Comparison of ENCODE assay signal across 8 mouse cellular contexts in the genomic region with DNA sequence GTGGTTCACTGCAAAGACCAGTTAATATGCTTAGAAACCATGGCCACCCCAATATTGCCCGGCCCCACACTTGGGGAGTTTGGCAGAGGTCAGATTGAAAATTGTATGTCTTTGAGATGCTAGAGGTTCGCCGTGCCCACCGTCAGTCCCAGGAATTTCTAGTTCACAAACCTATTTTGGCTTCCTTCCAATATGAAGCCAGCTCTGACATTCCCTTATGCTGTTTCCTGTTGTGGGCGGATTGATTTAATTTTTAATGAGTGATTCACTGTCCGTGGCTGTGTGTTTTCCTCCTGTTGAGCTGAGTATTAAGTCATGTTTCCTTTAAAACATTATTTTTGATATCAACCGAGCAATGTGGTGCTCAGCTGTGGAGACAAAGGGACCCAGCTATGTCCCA.
DNase-seq lines count a peak whose midpoint lies in the region; ATAC-seq and TF ChIP-seq lines count a peak whose summit lies in the region.
"Had no signal": no experiment of that assay in that cellular context is flagged by ENCODE, and none has a peak within 500 bp of the region (broad histone marks: within the 10 kb centered on the region; RNA-seq: fewer than 3 reads in every experiment).

No protein-coding gene starts in this region.

- no peaks in the 10 kb centered on the region for H3K27me3 ChIP-seq in heart, embryonic 15.5 days
- H3K27me3 ChIP-seq in midbrain, embryonic 14.5 days (ENCODE audit: control insufficient read depth, insufficient read depth, low read length), result no peaks in the 10 kb centered on the region

- 20% methylated on average over 7 of the region's 7 CpGs for WGBS in heart, embryonic 15.5 days
- 63% methylated on average over 7 of the region's 7 CpGs for WGBS in midbrain, embryonic 14.5 days

- ATAC-seq in heart, embryonic 15.5 days (replicated peaks; ENCODE audit: insufficient number of reproducible peaks, insufficient read depth, low FRiP score, low read depth), result no peak
- no peak for ATAC-seq in midbrain, embryonic 14.5 days (ENCODE audit: low FRiP score, low TSS enrichment)

- no peak overlapping the region for H3K9ac ChIP-seq in heart, embryonic 15.5 days
- no peak overlapping the region for H3K9ac ChIP-seq in midbrain, embryonic 14.5 days (replicated peaks; ENCODE audit: low read length)

- no peak overlapping the region for H3K4me3 ChIP-seq in layer of hippocampus, adult 2 months
- no peak overlapping the region for H3K4me3 ChIP-seq in heart, embryonic 15.5 days
- no peak overlapping the region for H3K4me3 ChIP-seq in midbrain, embryonic 14.5 days (replicated peaks; ENCODE audit: low read depth, low read length)

- no peaks in the 10 kb centered on the region for H3K36me3 ChIP-seq in heart, embryonic 15.5 days
- no peaks in the 10 kb centered on the region for H3K36me3 ChIP-seq in midbrain, embryonic 14.5 days (ENCODE audit: control insufficient read depth, insufficient read depth, low read length)

- TF ChIP-seq CTCF in layer of hippocampus, adult 2 months (conservative IDR thresholded peaks at IDR 0.05), result no peak

- no peak for DNase-seq in layer of hippocampus, adult 2 months (ENCODE audit: low spot score in 2 of 2)
- DNase-seq in layer of hippocampus, adult 9-10 months (ENCODE audit: low spot score), result no peak
- peak; percentile 52 for DNase-seq in NIH3T3 (ENCODE audit: low read depth)
- DNase-seq in midbrain, embryonic 14.5 days, result peak; percentile 53
- DNase-seq in cerebellum, adult 9-10 months, result no peak
- DNase-seq in left cerebral cortex, adult 11 months (ENCODE audit: low spot score), result no peak
- DNase-seq: layer of hippocampus, adult 9-11 months had no signal

- H3K4me2 ChIP-seq in heart, embryonic 15.5 days, result no peak overlapping the region
- no peak overlapping the region for H3K4me2 ChIP-seq in midbrain, embryonic 14.5 days (ENCODE audit: low read length)

- no peaks in the 10 kb centered on the region for H3K9me3 ChIP-seq in heart, embryonic 15.5 days (replicated peaks)
- H3K9me3 ChIP-seq in midbrain, embryonic 14.5 days (ENCODE audit: control insufficient read depth, low read length), result no peaks in the 10 kb centered on the region

- peak overlapping the region; percentile 57; the same call in 1 of the 2 replicates for H3K27ac ChIP-seq in layer of hippocampus, adult 2 months
- H3K27ac ChIP-seq in heart, embryonic 15.5 days, result peak overlapping the region; percentile 39; the same call in 1 of the 2 replicates
- H3K27ac ChIP-seq in midbrain, embryonic 14.5 days (replicated peaks; ENCODE audit: low read depth, low read length), result peak overlapping the region; percentile 20; the same call in 1 of the 2 replicates

- peaks cover 23% of the 10 kb centered on the region for H3K4me1 ChIP-seq in heart, embryonic 15.5 days (replicated peaks)
- H3K4me1 ChIP-seq in midbrain, embryonic 14.5 days (ENCODE audit: control insufficient read depth, insufficient read depth, low read length), result peaks cover 10% of the 10 kb centered on the region; the same call in 1 of the 2 replicates

Comparison
In these comparisons a context has a peak if more than half of its experiments do, and no peak if none do; other contexts are left out.
1. DNase-seq: peak in NIH3T3 (single experiment) and midbrain, embryonic 14.5 days (single experiment); none in layer of hippocampus, adult 2 months (0 of 2), layer of hippocampus, adult 9-10 months (single experiment), cerebellum, adult 9-10 months (single experiment) and left cerebral cortex, adult 11 months (single experiment).
2. Peak in every context shown above with its lines, with median percentiles within 50 percentile points of each other: H3K27ac ChIP-seq.